Mouse (Mus musculus): ENCODE measurements around the gene Mgat4e. TPM values are rescaled to one million over a fixed set of nuclear protein-coding genes. Genes with fewer than 3 reads are reported as not detected.

Mgat4e gene
- total and polyA plus RNA-seq, 3 experiments, result 0.08 to 0.17 TPM; not detected in 1

DNA sequence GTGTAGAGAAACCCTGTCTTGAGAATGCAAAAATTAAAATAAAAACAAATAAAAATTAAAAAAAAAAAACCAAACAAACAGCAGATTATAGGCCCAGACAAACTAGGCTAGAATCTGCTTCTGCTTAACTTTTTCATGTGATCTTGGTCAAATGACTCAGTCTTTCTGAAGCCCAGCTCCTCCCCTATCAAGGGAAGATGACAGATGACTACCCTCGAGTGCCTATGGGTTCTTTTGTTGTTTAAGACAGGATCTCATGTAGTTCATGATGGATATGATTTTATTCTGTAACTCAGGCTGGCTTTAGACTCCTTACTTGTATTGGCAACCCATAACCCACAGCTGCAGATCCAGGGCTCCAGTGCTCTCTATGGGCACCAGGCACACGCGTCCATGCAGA is 2.4 kb upstream of the Mgat4e start:
- no peaks in the 10 kb centered on the region for H3K27me3 ChIP-seq (ENCODE audit: control insufficient read depth in 1 of 2, insufficient read depth in 2 of 2, low read length in 2 of 2)
- DNase-seq (ENCODE audit: low read depth, low spot score), result peak; percentile 67
- no peak overlapping the region; the same call in 1 of the 2 replicates for H3K27ac ChIP-seq (ENCODE audit: control insufficient read depth, low read depth, low read length)
- peaks cover 0 to 8% of the 10 kb centered on the region in 2 experiments; a peak in 2 of 4 replicates for H3K36me3 ChIP-seq (ENCODE audit: control insufficient read depth in 1 of 2, insufficient read depth in 2 of 2, low read length in 2 of 2)
- H3K4me3 ChIP-seq (ENCODE audit: control insufficient read depth in 1 of 2, insufficient read depth in 1 of 2, low read depth in 2 of 2, low read length in 2 of 2), result no peak overlapping the region
- H3K9ac ChIP-seq (ENCODE audit: control insufficient read depth, low read depth, low read length, poor library complexity, severe bottlenecking), result no peak overlapping the region
- H3K4me1 ChIP-seq (ENCODE audit: control insufficient read depth in 1 of 2, insufficient read depth in 2 of 2, low read length in 2 of 2), result peaks cover 8 to 21% of the 10 kb centered on the region in 2 experiments
- H3K79me2 ChIP-seq (ENCODE audit: control insufficient read depth, insufficient read depth, low read length, poor library complexity), result peaks cover 3% of the 10 kb centered on the region; the same call in 1 of the 2 replicates
- H3K9me3 ChIP-seq (replicated peaks; ENCODE audit: insufficient read depth, low read length), result no peaks in the 10 kb centered on the region
- peak; percentile 43; the same call in 1 of the 2 replicates for TF ChIP-seq USF1 (IDR thresholded peaks at IDR 0.05; ENCODE audit: low read depth, low read length)
- no peak for TF ChIP-seq GATA1 (IDR thresholded peaks at IDR 0.05; ENCODE audit: low read depth, low read length)
- TF ChIP-seq MYC (IDR thresholded peaks at IDR 0.05; ENCODE audit: low read depth, low read length), result no peak
- TF ChIP-seq SMC3 (IDR thresholded peaks at IDR 0.05; ENCODE audit: low read depth, low read length), result no peak
- peak; percentile 17; the same call in 1 of the 2 replicates for TF ChIP-seq ZC3H11A (IDR thresholded peaks at IDR 0.05; ENCODE audit: low read depth, low read length)
- TF ChIP-seq ZNF384 (IDR thresholded peaks at IDR 0.05; ENCODE audit: low read depth, low read length), result peak; percentile 69
- TF ChIP-seq UBTF (IDR thresholded peaks at IDR 0.05; ENCODE audit: borderline replicate concordance, insufficient read depth, low read depth, low read length), result no peak

DNA sequence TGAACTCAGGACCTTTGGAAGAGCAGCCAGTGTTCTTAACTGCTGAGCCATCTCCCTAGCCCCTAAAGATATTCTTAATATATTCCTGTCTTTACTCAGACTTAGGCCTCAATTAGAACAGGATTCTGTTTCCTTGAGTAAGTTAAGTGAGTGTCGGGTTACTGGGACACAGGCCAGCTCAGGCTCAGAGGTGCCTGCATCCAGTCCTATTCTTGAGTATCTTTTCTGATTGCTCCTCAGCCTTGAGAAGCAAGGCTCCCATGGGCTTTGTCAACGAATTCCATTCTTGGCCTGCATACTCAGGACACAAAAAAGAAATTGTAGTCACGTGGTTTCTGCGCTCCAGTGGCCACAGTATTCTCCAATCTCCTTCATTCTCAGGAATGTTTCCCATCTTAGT is 1.3 kb downstream of the Mgat4e start:
- Histone ChIP-seq H3K9me3 (replicated peaks; ENCODE audit: insufficient read depth, low read length) (no peaks in the 10 kb centered on the region), H3K27me3 (ENCODE audit: control insufficient read depth in 1 of 2, insufficient read depth in 2 of 2, low read length in 2 of 2) (no peaks in the 10 kb centered on the region), H3K36me3 (ENCODE audit: control insufficient read depth in 1 of 2, insufficient read depth in 2 of 2, low read length in 2 of 2) (peaks cover 0 to 5% of the 10 kb centered on the region in 2 experiments; a peak in 2 of 4 replicates)

GRCm38 (mm10) chr1:134540610-134541009 is 8.9 kb downstream of the Mgat4e start:
- H3K9ac ChIP-seq (ENCODE audit: control insufficient read depth, low read depth, low read length, poor library complexity, severe bottlenecking), result no peak overlapping the region
- H3K4me3 ChIP-seq (ENCODE audit: control insufficient read depth in 1 of 2, insufficient read depth in 1 of 2, low read depth in 2 of 2, low read length in 2 of 2), result no peak overlapping the region
- no peaks in the 10 kb centered on the region for H3K27me3 ChIP-seq (ENCODE audit: control insufficient read depth in 1 of 2, insufficient read depth in 2 of 2, low read length in 2 of 2)
- DNase-seq (ENCODE audit: low read depth, low spot score), result no peak
- H3K9me3 ChIP-seq (replicated peaks; ENCODE audit: insufficient read depth, low read length), result no peaks in the 10 kb centered on the region
- H3K79me2 ChIP-seq (ENCODE audit: control insufficient read depth, insufficient read depth, low read length, poor library complexity), result no peaks in the 10 kb centered on the region
- peaks cover 0 to 7% of the 10 kb centered on the region in 2 experiments; a peak in 2 of 4 replicates for H3K4me1 ChIP-seq (ENCODE audit: control insufficient read depth in 1 of 2, insufficient read depth in 2 of 2, low read length in 2 of 2)
- H3K36me3 ChIP-seq (ENCODE audit: control insufficient read depth in 1 of 2, insufficient read depth in 2 of 2, low read length in 2 of 2), result no peaks in the 10 kb centered on the region
- H3K27ac ChIP-seq (ENCODE audit: control insufficient read depth, low read depth, low read length), result no peak overlapping the region
- no peak for TF ChIP-seq USF1 (IDR thresholded peaks at IDR 0.05; ENCODE audit: low read depth, low read length)
- no peak for TF ChIP-seq POLR2AphosphoS5 (IDR thresholded peaks at IDR 0.05; ENCODE audit: borderline replicate concordance, low read depth, low read length)
- no peak for TF ChIP-seq MYB (IDR thresholded peaks at IDR 0.05; ENCODE audit: low read depth, low read length)
- no peak for TF ChIP-seq CHD2 (IDR thresholded peaks at IDR 0.05; ENCODE audit: low read length)
- no peak for TF ChIP-seq USF2 (IDR thresholded peaks at IDR 0.05; ENCODE audit: borderline replicate concordance in 1 of 2, insufficient read depth in 1 of 2, low read depth in 1 of 2, low read length in 2 of 2)
- TF ChIP-seq ZC3H11A (IDR thresholded peaks at IDR 0.05; ENCODE audit: low read depth, low read length), result no peak
- TF ChIP-seq TAL1 (IDR thresholded peaks at IDR 0.05; ENCODE audit: low read length), result no peak
- TF ChIP-seq MEF2A (IDR thresholded peaks at IDR 0.05; ENCODE audit: extremely low read depth, insufficient replicate concordance, low read depth, low read length, poor library complexity, severe bottlenecking), result no peak
- no peak for TF ChIP-seq ZNF384 (IDR thresholded peaks at IDR 0.05; ENCODE audit: low read depth, low read length)
- TF ChIP-seq CTCF (IDR thresholded peaks at IDR 0.05 in 2 of 3, conservative IDR thresholded peaks at IDR 0.05 in 1 of 3; ENCODE audit: control insufficient read depth in 1 of 3, insufficient read depth in 1 of 3, low read depth in 2 of 3, low read length in 3 of 3, poor library complexity in 1 of 3, severe bottlenecking in 1 of 3), result no peak
- no peak for TF ChIP-seq BHLHE40 (IDR thresholded peaks at IDR 0.05; ENCODE audit: borderline replicate concordance, low read depth, low read length)
- no peak for TF ChIP-seq EP300 (IDR thresholded peaks at IDR 0.05; ENCODE audit: low read depth in 1 of 2, low read length in 2 of 2)
- no peak for TF ChIP-seq RAD21 (IDR thresholded peaks at IDR 0.05; ENCODE audit: low read depth, low read length)
- TF ChIP-seq TBP (IDR thresholded peaks at IDR 0.05; ENCODE audit: low read depth, low read length), result no peak

More for the DNA sequence above, 1.3 kb downstream of the Mgat4e start:
- no peak overlapping the region for H3K4me3 ChIP-seq (ENCODE audit: control insufficient read depth in 1 of 2, insufficient read depth in 1 of 2, low read depth in 2 of 2, low read length in 2 of 2)
- H3K4me1 ChIP-seq (ENCODE audit: control insufficient read depth in 1 of 2, insufficient read depth in 2 of 2, low read length in 2 of 2), result peaks cover 6 to 8% of the 10 kb centered on the region in 2 experiments
- no peak overlapping the region for H3K9ac ChIP-seq (ENCODE audit: control insufficient read depth, low read depth, low read length, poor library complexity, severe bottlenecking)
- no peak for TF ChIP-seq USF2 (IDR thresholded peaks at IDR 0.05; ENCODE audit: borderline replicate concordance in 1 of 2, insufficient read depth in 1 of 2, low read depth in 1 of 2, low read length in 2 of 2)
- no peak for TF ChIP-seq MAX (IDR thresholded peaks at IDR 0.05; ENCODE audit: low read length)
- no peak for TF ChIP-seq HCFC1 (IDR thresholded peaks at IDR 0.05; ENCODE audit: low read depth, low read length)
- TF ChIP-seq CTCF (IDR thresholded peaks at IDR 0.05 in 2 of 3, conservative IDR thresholded peaks at IDR 0.05 in 1 of 3; ENCODE audit: control insufficient read depth in 1 of 3, insufficient read depth in 1 of 3, low read depth in 2 of 3, low read length in 3 of 3, poor library complexity in 1 of 3, severe bottlenecking in 1 of 3), result no peak
- TF ChIP-seq POLR2AphosphoS5 (IDR thresholded peaks at IDR 0.05; ENCODE audit: borderline replicate concordance, low read depth, low read length), result no peak
- TF ChIP-seq POLR2A (IDR thresholded peaks at IDR 0.05; ENCODE audit: control insufficient read depth in 1 of 2, insufficient read depth in 1 of 2, low read depth in 1 of 2, low read length in 2 of 2, poor library complexity in 1 of 2), result no peak
- TF ChIP-seq JUND (IDR thresholded peaks at IDR 0.05; ENCODE audit: low read depth, low read length), result no peak
- TF ChIP-seq GATA1 (IDR thresholded peaks at IDR 0.05; ENCODE audit: low read depth, low read length), result no peak
- no peak for TF ChIP-seq ZC3H11A (IDR thresholded peaks at IDR 0.05; ENCODE audit: low read depth, low read length)
- no peak for TF ChIP-seq TCF12 (IDR thresholded peaks at IDR 0.05; ENCODE audit: low read depth, low read length)
- TF ChIP-seq MEF2A (IDR thresholded peaks at IDR 0.05; ENCODE audit: extremely low read depth, insufficient replicate concordance, low read depth, low read length, poor library complexity, severe bottlenecking), result no peak
- no peak for TF ChIP-seq ZKSCAN1 (IDR thresholded peaks at IDR 0.05; ENCODE audit: low read depth, low read length)
- TF ChIP-seq ELF1 (IDR thresholded peaks at IDR 0.05; ENCODE audit: low read depth, low read length), result no peak
- no peak for TF ChIP-seq RAD21 (IDR thresholded peaks at IDR 0.05; ENCODE audit: low read depth, low read length)
- no peak for TF ChIP-seq NRF1 (IDR thresholded peaks at IDR 0.05; ENCODE audit: insufficient read depth, low read depth, low read length, poor library complexity, severe bottlenecking)
- DNase-seq (ENCODE audit: low read depth, low spot score), result no peak
- H3K27ac ChIP-seq (ENCODE audit: control insufficient read depth, low read depth, low read length), result no peak overlapping the region
- no peaks in the 10 kb centered on the region for H3K79me2 ChIP-seq (ENCODE audit: control insufficient read depth, insufficient read depth, low read length, poor library complexity)

Measured in MEL (cell line).